Mouse (Mus musculus): Measurements from ENCODE around the gene Pop4. TPM values are rescaled to one million over a fixed set of nuclear protein-coding genes. Genes with fewer than 3 reads are reported as not detected.
"Not testable (repeated sequence)": the region's sequence is repeated elsewhere in the genome, so short reads cannot be mapped to it uniquely, and the experiment has no call there.

The Pop4 gene
- polyA plus RNA-seq (2014; fragmentation: Nextera tagmentation; extraction: Ambion mirVana), result 56.8 and 62.0 TPM in 2 replicates

DNA sequence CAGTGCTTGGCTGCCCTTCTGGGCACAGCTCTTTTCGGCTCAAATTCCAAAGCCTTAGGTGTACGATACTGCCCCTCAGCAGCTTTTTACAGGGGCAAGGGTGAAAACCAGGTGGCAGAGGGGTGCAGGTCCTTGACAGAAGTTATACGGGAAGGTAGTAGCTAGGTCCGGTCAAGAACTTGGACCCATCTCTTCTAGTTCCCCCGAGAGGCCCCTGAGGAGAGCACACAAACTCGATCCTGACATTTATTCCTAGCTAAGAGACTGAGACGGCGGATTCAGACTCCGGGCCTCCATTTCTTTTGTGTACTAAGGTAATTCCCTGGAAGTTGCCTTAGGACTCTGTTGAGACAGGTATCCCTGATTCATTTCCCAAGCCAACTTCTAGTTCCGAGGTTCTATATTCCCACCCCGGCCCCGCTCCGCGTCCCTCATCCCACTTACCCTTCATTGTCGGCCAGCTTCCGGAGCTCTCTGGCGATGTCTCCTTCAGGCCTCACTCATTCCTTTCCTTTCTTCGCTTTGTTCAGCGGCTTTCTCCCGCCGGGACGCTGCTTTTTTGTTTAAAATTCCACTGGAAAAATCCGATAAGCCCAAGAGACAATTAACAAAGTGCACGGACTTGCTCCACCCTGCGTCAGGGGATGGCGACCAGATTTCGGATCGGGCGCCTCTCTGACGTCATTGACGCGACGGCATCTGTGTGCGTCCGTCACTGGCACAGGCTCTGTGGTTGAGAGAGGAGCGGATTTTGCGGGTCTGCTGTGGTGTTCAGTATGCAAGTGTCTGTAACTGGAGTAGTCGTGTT is at the start of gene Pop4:
TSS of gene Pop4 (minus strand) at position 721 of the 808 bp plus-strand sequence.
- H3K4me3 ChIP-seq (ENCODE audit: low read depth, low read length), result peak within 1 kb of the TSS; percentile 63
- peak; percentile 95 for DNase-seq (ENCODE audit: low spot score)
- no peaks in the 10 kb centered on the region for H3K27me3 ChIP-seq (replicated peaks; ENCODE audit: control insufficient read depth, insufficient read depth, low read length)
- peaks cover 30% of the 10 kb centered on the region for H3K36me3 ChIP-seq (ENCODE audit: control insufficient read depth, insufficient read depth, low read length)
- peak; percentile 95 for ATAC-seq (ENCODE audit: low read depth)
- WGBS, result 1% methylated on average over 38 of the region's 38 CpGs
- peak within 1 kb of the TSS; percentile 82 for H3K9ac ChIP-seq (ENCODE audit: low read depth, low read length)
- H3K4me1 ChIP-seq (ENCODE audit: control insufficient read depth, insufficient read depth, low read length), result peaks cover 10% of the 10 kb centered on the region; the same call in 1 of the 2 replicates
- H3K27ac ChIP-seq (replicated peaks; ENCODE audit: low read depth, low read length), result peak within 1 kb of the TSS; percentile 49; the same call in 1 of the 2 replicates
- H3K4me2 ChIP-seq (ENCODE audit: low read depth, low read length), result peak within 1 kb of the TSS; percentile 54
- H3K9me3 ChIP-seq (ENCODE audit: control insufficient read depth, low read length), result no peaks in the 10 kb centered on the region

DNA sequence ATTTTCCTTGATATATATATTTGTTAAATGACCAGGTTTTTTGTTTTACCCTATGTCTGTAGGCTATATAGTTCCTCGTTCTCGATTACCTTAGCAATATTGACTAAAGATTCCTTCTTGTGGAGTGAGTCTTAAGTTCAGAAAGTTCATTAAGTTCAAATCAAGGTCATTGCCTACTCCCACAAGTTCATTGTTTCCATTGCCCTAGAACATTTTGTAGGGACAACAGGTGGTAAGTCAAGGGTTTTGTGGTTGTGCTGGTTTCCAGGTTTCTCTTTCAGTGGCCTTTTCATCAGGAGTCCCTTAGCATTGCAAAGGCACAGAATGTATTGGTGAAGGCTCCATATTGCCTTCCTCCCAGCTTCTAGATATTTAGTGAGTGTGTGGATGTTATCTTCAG is 49.4 kb upstream of the Pop4 start:
- H3K4me2 ChIP-seq (ENCODE audit: low read depth, low read length), result no peak overlapping the region
- no peaks in the 10 kb centered on the region for H3K36me3 ChIP-seq (ENCODE audit: control insufficient read depth, insufficient read depth, low read length)
- 83% methylated on average over 2 of the region's 2 CpGs for WGBS
- H3K4me1 ChIP-seq (ENCODE audit: control insufficient read depth, insufficient read depth, low read length), result no peaks in the 10 kb centered on the region
- no peak overlapping the region for H3K4me3 ChIP-seq (ENCODE audit: low read depth, low read length)
- H3K9ac ChIP-seq (ENCODE audit: low read depth, low read length), result no peak overlapping the region
- H3K27me3 ChIP-seq (replicated peaks; ENCODE audit: control insufficient read depth, insufficient read depth, low read length), result no peaks in the 10 kb centered on the region
- ATAC-seq (ENCODE audit: low read depth), result no peak
- no peaks in the 10 kb centered on the region for H3K9me3 ChIP-seq (ENCODE audit: control insufficient read depth, low read length)
- DNase-seq (ENCODE audit: low spot score), result no peak
- H3K27ac ChIP-seq (replicated peaks; ENCODE audit: low read depth, low read length), result no peak overlapping the region

DNA sequence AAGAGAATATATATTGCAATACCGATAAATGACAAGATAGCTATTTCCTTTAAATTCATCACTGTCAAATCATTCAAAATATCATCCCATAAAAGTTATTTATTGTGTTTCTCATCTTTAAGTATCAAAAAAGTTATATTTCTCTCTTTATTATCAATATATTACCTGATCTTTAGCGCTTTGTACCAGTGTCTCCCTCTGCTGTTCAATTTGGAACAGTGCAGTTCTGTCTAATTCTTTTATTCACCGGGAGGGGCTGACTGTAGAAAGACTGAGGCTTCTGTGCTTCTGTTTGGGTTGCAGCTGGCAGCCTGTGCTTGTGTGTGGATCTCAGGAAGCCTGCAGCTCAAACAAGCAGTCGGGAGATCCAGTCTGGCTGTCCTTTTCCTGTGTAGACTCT is 11.0 kb upstream of the Pop4 start:
- H3K27ac ChIP-seq (replicated peaks; ENCODE audit: low read depth, low read length); H3K9ac ChIP-seq (ENCODE audit: low read depth, low read length); H3K4me1 ChIP-seq (ENCODE audit: control insufficient read depth, insufficient read depth, low read length); ATAC-seq (ENCODE audit: low read depth); H3K9me3 ChIP-seq (ENCODE audit: control insufficient read depth, low read length); H3K27me3 ChIP-seq (replicated peaks; ENCODE audit: control insufficient read depth, insufficient read depth, low read length); H3K36me3 ChIP-seq (ENCODE audit: control insufficient read depth, insufficient read depth, low read length); H3K4me3 ChIP-seq (ENCODE audit: low read depth, low read length); DNase-seq (ENCODE audit: low spot score); H3K4me2 ChIP-seq (ENCODE audit: low read depth, low read length): not testable (repeated sequence)
- WGBS, result 23% methylated on average over 4 of the region's 4 CpGs

DNA sequence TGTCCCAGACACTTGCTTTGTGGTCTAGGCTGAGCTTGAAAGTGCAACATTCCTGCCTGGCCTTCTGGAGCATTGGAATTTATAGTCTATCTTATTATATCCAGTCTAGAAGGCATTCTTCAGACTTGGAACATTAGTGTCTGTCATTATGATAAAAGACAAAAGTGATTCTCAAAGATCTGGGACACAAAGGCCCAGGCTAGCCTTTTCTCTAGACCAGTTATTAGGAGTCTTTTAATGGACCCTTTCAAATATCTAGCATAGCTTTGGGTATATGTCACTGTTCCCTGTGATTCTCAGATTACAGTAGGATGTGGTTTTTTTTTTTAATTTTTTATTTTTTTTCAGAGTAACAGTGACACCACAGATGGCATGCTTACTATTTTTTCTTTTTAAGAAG is 1.3 kb upstream of the Pop4 start:
- ATAC-seq (ENCODE audit: low read depth) (no peak), DNase-seq (ENCODE audit: low spot score) (no peak)
- Histone ChIP-seq H3K4me2 (ENCODE audit: low read depth, low read length) (no peak overlapping the region), H3K9me3 (ENCODE audit: control insufficient read depth, low read length) (no peaks in the 10 kb centered on the region), H3K27ac (replicated peaks; ENCODE audit: low read depth, low read length) (no peak overlapping the region), H3K27me3 (replicated peaks; ENCODE audit: control insufficient read depth, insufficient read depth, low read length) (no peaks in the 10 kb centered on the region), H3K4me1 (ENCODE audit: control insufficient read depth, insufficient read depth, low read length) (peaks cover 10% of the 10 kb centered on the region; the same call in 1 of the 2 replicates), H3K4me3 (ENCODE audit: low read depth, low read length) (no peak overlapping the region), H3K36me3 (ENCODE audit: control insufficient read depth, insufficient read depth, low read length) (peaks cover 14% of the 10 kb centered on the region), H3K9ac (ENCODE audit: low read depth, low read length) (no peak overlapping the region)

DNA sequence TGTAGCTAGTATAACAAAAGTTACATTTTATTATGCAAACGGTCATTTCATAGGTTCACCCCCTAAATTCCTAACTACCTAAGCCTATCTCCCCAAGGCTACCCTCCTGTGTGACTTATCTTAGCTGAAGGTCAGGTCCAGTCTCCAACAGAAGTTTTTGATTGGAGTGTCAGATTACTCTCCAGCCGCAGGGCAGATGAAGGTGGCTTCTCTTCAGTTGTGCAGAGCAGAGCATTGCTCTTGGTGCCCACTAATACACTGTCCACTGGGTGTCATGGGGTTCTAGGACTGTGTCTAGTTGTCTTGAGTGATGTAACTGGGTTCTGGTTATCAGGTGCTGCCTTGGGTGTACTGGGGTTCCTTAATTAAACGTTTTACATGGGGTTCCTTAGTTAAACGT is 636 bp upstream of the Pop4 start:
- WGBS, result 10% methylated on average over 4 of the region's 4 CpGs
- peaks cover 10% of the 10 kb centered on the region; the same call in 1 of the 2 replicates for H3K4me1 ChIP-seq (ENCODE audit: control insufficient read depth, insufficient read depth, low read length)
- H3K4me2 ChIP-seq (ENCODE audit: low read depth, low read length), result peak overlapping the region; percentile 54
- no peak overlapping the region for H3K27ac ChIP-seq (replicated peaks; ENCODE audit: low read depth, low read length)
- DNase-seq (ENCODE audit: low spot score), result peak; percentile 11
- no peaks in the 10 kb centered on the region for H3K27me3 ChIP-seq (replicated peaks; ENCODE audit: control insufficient read depth, insufficient read depth, low read length)
- peaks cover 20% of the 10 kb centered on the region for H3K36me3 ChIP-seq (ENCODE audit: control insufficient read depth, insufficient read depth, low read length)
- H3K9me3 ChIP-seq (ENCODE audit: control insufficient read depth, low read length), result no peaks in the 10 kb centered on the region
- H3K9ac ChIP-seq (ENCODE audit: low read depth, low read length), result peak overlapping the region; percentile 82
- no peak for ATAC-seq (ENCODE audit: low read depth)
- H3K4me3 ChIP-seq (ENCODE audit: low read depth, low read length), result peak overlapping the region; percentile 63

DNA sequence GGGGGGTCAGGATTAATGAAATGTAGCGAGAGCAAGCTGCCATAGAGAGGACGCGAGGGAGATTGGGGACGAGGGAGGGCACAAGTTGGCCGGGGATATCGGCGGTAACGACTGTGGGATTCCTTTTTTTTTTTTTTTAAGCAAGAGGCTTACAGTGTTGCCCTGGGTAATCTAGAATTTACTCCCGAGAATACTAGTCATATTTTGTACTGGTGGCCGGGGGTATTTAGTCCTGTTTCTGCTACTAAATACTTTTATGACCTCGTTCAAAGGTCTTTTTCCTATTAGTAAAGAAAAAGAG is 238 bp upstream of the Pop4 start:
- Histone ChIP-seq H3K36me3 (ENCODE audit: control insufficient read depth, insufficient read depth, low read length) (peaks cover 24% of the 10 kb centered on the region), H3K9me3 (ENCODE audit: control insufficient read depth, low read length) (no peaks in the 10 kb centered on the region), H3K9ac (ENCODE audit: low read depth, low read length) (peak overlapping the region; percentile 82), H3K4me1 (ENCODE audit: control insufficient read depth, insufficient read depth, low read length) (peaks cover 10% of the 10 kb centered on the region; the same call in 1 of the 2 replicates), H3K27ac (replicated peaks; ENCODE audit: low read depth, low read length) (peak overlapping the region; percentile 49; the same call in 1 of the 2 replicates), H3K27me3 (replicated peaks; ENCODE audit: control insufficient read depth, insufficient read depth, low read length) (no peaks in the 10 kb centered on the region), H3K4me3 (ENCODE audit: low read depth, low read length) (peak overlapping the region; percentile 63), H3K4me2 (ENCODE audit: low read depth, low read length) (peak overlapping the region; percentile 54)
- ATAC-seq (ENCODE audit: low read depth) (no peak; the same call in 1 of the 2 replicates), DNase-seq (ENCODE audit: low spot score) (no peak)
- WGBS, result 0% methylated on average over 11 of the region's 11 CpGs

DNA sequence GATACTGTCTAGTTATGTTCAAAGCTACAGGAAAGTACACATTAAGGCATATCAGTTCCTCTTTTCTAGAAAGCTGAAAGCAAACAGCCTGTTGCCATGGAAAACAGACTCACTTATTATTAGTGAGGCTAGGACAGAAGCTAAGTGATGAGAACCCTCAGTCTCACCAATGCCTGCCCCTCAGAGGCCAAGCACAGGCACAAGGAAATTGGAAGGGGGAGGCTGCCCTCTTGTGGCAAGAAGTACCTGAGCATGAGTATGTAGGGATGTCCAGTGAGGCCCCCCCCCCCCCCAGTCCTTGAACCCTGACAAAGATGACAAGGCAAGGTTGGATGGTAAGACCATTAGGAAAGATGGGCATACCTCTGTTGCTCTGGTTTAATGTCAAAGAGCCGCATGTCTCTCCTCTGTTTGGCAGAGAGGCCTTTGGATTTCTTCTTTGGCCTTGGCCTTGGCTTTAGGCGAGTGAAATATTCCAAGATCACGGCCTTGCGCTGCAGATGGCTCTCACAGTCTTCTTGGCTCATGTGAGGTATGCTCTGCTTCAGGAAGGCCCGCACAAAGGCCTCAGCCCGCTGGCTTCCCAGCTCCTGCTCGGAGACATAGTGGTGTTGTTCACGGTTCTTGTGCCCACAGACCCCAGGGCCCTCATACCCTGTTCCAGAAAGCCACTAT is 4.1 kb downstream of the Pop4 start:
- DNase-seq (ENCODE audit: low spot score), result peak; percentile 28
- Histone ChIP-seq H3K4me3 (ENCODE audit: low read depth, low read length) (no peak overlapping the region), H3K36me3 (ENCODE audit: control insufficient read depth, insufficient read depth, low read length) (peaks cover 68% of the 10 kb centered on the region), H3K4me2 (ENCODE audit: low read depth, low read length) (no peak overlapping the region), H3K9me3 (ENCODE audit: control insufficient read depth, low read length) (no peaks in the 10 kb centered on the region), H3K27ac (replicated peaks; ENCODE audit: low read depth, low read length) (no peak overlapping the region), H3K27me3 (replicated peaks; ENCODE audit: control insufficient read depth, insufficient read depth, low read length) (no peaks in the 10 kb centered on the region), H3K9ac (ENCODE audit: low read depth, low read length) (no peak overlapping the region), H3K4me1 (ENCODE audit: control insufficient read depth, insufficient read depth, low read length) (peaks cover 10% of the 10 kb centered on the region; the same call in 1 of the 2 replicates)
- WGBS, result 91% methylated on average over 8 of the region's 8 CpGs
- ATAC-seq (ENCODE audit: low read depth), result no peak

DNA sequence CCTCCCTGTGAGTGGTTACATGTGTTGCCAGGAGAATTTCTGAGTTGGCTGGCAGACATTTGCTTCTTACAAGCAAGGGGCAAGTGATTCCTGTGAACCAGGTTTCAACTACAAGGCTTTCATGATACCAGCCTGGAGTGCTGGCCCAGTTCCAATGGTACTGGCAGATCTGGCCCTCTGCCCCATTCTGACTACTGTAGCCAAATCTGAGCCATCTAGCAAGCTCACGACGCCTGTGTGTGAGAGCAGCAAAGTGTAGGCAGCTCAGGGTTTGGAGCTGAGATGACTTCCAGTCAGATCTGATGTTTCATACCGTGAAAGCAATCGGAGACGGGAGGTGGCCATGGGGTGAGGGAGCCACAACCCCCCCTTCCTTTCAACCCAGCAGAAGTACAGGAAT is 8.8 kb downstream of the Pop4 start:
- DNase-seq (ENCODE audit: low spot score), result peak; percentile 5
- Histone ChIP-seq H3K9me3 (ENCODE audit: control insufficient read depth, low read length) (no peaks in the 10 kb centered on the region), H3K9ac (ENCODE audit: low read depth, low read length) (no peak overlapping the region), H3K4me3 (ENCODE audit: low read depth, low read length) (no peak overlapping the region), H3K4me2 (ENCODE audit: low read depth, low read length) (no peak overlapping the region), H3K36me3 (ENCODE audit: control insufficient read depth, insufficient read depth, low read length) (peaks cover 62% of the 10 kb centered on the region), H3K27me3 (replicated peaks; ENCODE audit: control insufficient read depth, insufficient read depth, low read length) (no peaks in the 10 kb centered on the region), H3K27ac (replicated peaks; ENCODE audit: low read depth, low read length) (no peak overlapping the region), H3K4me1 (ENCODE audit: control insufficient read depth, insufficient read depth, low read length) (no peaks in the 10 kb centered on the region)
- ATAC-seq (ENCODE audit: low read depth), result no peak
- 88% methylated on average over 5 of the region's 5 CpGs for WGBS
